Mouse (Mus musculus) G1E (cell line): ENCODE measurements around the gene Fzd7.

Experiments used
- CTCF ChIP-seq: IDR thresholded peaks from 2 replicates; pipeline ENCODE4 v1.5.1; 2012; ENCODE audit warnings: low read depth, low read length, inconsistent platforms, mixed read lengths
- TAL1 ChIP-seq: conservative IDR thresholded peaks from 2 replicates; pipeline ENCODE4 v1.6.1; 2012; ENCODE audit warnings: low read depth, low read length, inconsistent platforms, mixed read lengths

DNA sequence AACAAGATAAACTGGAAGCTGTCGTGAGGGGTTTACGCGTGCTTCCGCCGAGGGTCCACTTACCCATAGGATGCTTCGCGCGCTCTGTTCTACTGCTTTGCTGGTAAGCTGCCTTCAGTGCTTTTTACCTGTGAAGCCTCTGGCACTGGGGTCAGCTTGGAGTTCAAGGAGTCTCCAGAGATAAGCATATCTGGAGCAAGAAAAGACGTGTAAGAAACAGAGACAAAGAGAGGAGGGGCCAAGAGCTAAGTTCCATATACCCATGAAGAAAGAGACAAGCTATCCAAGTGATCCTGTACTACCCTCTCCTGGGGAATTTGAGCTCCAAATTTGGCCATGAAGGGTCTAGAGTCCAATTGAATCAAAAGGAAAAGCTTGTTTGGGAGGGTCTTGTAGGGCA lies 9.3 kb downstream of the Fzd7 start:
- TF ChIP-seq CTCF (no peak), TAL1 (no peak)
